Mouse (Mus musculus) midbrain, embryonic 10.5 days (tissue): Measurements from ENCODE around the gene Pde10a. TPM values are rescaled to one million over a fixed set of nuclear protein-coding genes. Genes with fewer than 3 reads are reported as not detected.

ENCODE experiments used
- DNase-seq: peaks from one replicate; pipeline ENCODE4 v3.0.0-alpha.2; 2017; ENCODE audit warnings: low spot score
- H3K27ac ChIP-seq: fragments of 300-500 bp; sonication (generic); replicated peaks from 2 replicates; pipeline ENCODE4 v1.5.1; 2016; ENCODE audit warnings: mild to moderate bottlenecking
- H3K27me3 ChIP-seq: fragments of 300-500 bp; sonication (generic); 2 replicates; pipeline ENCODE4 v1.6.1; 2016; ENCODE audit warnings: low read depth, mild to moderate bottlenecking; ENCODE audit not compliant: poor library complexity, severe bottlenecking
- H3K36me3 ChIP-seq: fragments of 300-500 bp; sonication (generic); 2 replicates; pipeline ENCODE4 v1.6.1; 2016; ENCODE audit warnings: mild to moderate bottlenecking, moderate library complexity
- H3K4me1 ChIP-seq: fragments of 300-500 bp; sonication (generic); 2 replicates; pipeline ENCODE4 v1.6.1; 2016
- H3K4me3 ChIP-seq: fragments of 300-500 bp; sonication (generic); 2 replicates; pipeline ENCODE4 v1.5.1; 2016; ENCODE audit warnings: mild to moderate bottlenecking, moderate library complexity
- H3K9me3 ChIP-seq: fragments of 300-500 bp; sonication (generic); replicated peaks from 2 replicates; pipeline ENCODE4 v1.6.1; 2016; ENCODE audit warnings: mild to moderate bottlenecking
- WGBS: fragments of 180-500 bp; shearing (Covaris S2); methylation state at CpG from one replicate; pipeline ENCODE4 v1.1.7; 2016; 5-methylcytosine and 5-hydroxymethylcytosine counted together
- polyA plus RNA-seq: library from polyadenylated mRNA; unstranded; fragments of >200 nt; fragmentation: Nextera tagmentation; extraction: Ambion mirVana; gene quantifications from 2 replicates; pipeline ENCODE4 v1.2.1, GENCODE M21; 2016

The Pde10a gene
- polyA plus RNA-seq, 1 experiment from 2014 or later: 5.3 TPM

DNA sequence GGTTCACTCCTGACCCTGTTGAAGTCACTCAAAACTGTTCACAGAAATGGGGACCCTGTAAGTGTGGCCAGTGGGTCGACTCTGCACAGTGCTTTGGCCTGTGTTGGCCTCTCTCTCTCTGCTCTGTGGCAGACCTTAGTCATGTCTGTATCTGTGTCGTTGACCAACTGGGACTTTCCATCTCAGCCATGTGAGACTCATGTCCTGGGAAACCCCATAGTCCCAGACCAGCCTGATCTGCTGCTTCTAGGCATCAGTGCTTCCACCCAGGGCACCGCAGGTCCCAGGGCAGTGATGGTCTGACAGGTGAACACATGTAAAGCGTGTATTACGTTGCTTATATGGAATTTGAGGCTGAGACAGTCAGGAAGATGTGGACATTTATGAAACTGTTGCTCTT lies 311.1 kb downstream of the Pde10a start:
- H3K9me3 ChIP-seq: no peaks in the 10 kb centered on the region
- peaks cover 18% of the 10 kb centered on the region for H3K4me1 ChIP-seq
- WGBS: 93% methylated on average over 5 of the region's 5 CpGs
- DNase-seq: no peak
- no peaks in the 10 kb centered on the region for H3K27me3 ChIP-seq
- H3K4me3 ChIP-seq: no peak overlapping the region
- no peaks in the 10 kb centered on the region for H3K36me3 ChIP-seq
- no peak overlapping the region for H3K27ac ChIP-seq

DNA sequence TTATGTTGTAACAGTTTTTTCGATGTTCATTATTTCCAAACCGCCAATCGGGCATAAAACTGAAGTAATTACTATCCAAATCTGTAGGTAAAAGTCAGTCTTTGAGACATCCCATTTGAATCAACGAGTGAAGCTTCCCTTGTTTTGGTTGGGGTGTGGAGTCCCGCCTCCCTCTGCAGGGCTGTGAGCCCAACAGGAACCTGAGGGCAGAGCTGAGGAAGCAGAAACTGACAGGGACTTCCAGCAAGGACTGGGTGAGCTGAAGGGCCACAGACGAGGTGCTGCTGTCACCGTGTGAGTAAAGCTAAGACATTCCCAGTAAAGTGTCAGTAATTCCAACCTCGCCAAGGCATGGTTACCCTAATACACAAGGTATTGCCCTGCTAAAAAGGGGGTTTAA lies 313.1 kb downstream of the Pde10a start:
- Histone ChIP-seq H3K9me3 (no peaks in the 10 kb centered on the region), H3K4me3 (no peak overlapping the region), H3K27ac (no peak overlapping the region), H3K4me1 (peaks cover 28% of the 10 kb centered on the region), H3K27me3 (no peaks in the 10 kb centered on the region; the same call in 1 of the 2 replicates), H3K36me3 (no peaks in the 10 kb centered on the region)
- 50% methylated on average over 8 of the region's 8 CpGs for WGBS
- no peak for DNase-seq

DNA sequence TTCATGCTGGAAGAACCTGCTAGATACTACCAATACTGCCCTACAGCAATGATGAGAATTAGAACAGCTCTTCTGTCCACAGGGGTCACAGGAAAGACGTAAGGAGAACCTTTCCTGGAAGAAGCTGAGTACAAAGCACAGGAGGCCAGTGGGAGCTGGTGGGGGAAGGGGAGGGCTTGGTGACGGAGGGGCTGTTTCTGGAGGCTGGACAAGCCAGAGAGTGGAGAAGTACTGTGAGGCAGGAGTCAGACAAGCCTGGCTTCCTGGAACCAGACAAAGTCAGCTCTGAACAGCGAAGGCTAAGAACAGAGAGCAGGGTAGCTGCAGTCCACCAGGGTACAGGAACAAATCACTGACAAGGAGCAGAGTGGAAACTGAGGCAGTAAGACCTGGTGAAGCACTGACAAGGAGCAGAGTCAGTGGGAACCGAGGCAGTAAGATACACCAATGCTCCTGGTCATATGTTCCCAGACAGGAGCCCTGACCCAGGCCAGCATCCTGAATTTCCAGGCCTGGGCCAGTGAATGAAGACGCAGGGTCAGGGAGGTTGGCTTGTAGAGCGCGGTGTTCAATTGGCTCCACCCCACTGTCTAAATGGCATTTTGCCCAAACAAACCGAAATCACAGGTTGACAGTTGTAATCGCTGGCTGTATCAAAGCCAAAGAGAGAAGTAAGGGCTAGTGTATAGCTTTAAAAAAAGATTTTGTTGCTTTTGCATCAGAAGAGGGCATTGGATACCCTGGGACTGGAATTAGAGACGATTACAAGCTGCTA lies 314.3 kb downstream of the Pde10a start:
- Histone ChIP-seq H3K9me3 (no peaks in the 10 kb centered on the region), H3K4me3 (no peak overlapping the region), H3K4me1 (peaks cover 28% of the 10 kb centered on the region), H3K36me3 (no peaks in the 10 kb centered on the region), H3K27ac (0 out of 2 replicates have a peak overlapping the region, but pooled peaks have one; percentile 4), H3K27me3 (no peaks in the 10 kb centered on the region; the same call in 1 of the 2 replicates)
- no peak for DNase-seq
- 79% methylated on average over 10 of the region's 10 CpGs for WGBS

DNA sequence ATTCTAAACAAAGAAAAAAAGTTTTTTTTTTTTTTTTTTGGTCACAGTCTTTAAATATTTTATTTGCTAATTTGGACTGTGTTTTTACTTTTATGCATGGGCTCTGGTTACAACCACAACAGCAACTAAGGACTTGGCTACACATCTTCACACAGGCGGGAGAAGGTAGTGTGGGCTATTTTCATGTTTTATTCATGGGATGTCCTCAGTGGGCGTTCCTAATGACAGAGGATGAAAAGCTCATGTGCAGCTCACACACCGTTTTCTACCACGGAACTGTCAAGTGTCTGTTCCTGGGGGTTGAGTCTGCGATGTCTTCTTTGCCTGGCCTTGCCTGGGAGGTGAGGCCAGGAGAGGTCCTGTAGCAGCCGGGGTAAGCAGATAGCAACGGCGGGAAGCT lies 315.9 kb downstream of the Pde10a start:
- Histone ChIP-seq H3K36me3 (no peaks in the 10 kb centered on the region), H3K27ac (no peak overlapping the region), H3K9me3 (no peaks in the 10 kb centered on the region), H3K27me3 (no peaks in the 10 kb centered on the region; the same call in 1 of the 2 replicates), H3K4me3 (no peak overlapping the region), H3K4me1 (peaks cover 28% of the 10 kb centered on the region)
- DNase-seq: no peak
- whole genome bisulfite sequencing: 51% methylated on average over 8 of the region's 8 CpGs

DNA sequence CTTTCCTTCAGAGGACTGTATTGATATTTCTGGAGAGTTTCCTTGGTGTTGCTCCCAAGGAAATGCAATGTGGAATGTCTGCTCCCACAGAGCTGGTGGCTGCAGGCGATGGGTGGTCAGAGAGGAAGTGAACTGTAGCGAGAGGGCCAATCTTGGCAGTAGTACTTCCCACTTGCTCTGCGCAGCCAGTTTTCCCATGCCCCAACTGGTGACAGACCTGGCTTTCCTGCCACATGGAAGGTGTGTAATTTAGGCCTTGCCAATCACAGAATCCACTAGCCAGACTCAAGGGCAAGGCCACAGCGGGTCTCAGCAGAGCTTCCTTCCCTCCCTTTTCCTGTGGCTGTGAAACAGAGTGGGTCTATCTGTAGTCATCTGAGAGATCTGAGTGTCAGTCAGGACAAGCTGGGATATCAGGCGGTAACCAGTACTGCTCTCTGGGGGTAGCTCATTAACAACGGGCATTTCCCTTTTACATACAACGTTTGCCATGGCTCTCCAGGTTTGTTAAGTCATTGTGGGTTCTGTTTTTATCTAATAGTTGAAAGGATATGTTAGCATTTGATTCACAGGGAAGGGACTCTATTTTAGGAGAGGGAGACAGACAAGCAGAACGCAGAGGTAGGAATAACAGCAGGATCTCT lies 316.8 kb downstream of the Pde10a start:
- H3K4me1 ChIP-seq: peaks cover 28% of the 10 kb centered on the region
- H3K27me3 ChIP-seq: no peaks in the 10 kb centered on the region; the same call in 1 of the 2 replicates
- no peaks in the 10 kb centered on the region for H3K36me3 ChIP-seq
- 82% methylated on average over 8 of the region's 8 CpGs for WGBS
- DNase-seq: no peak
- no peak overlapping the region for H3K4me3 ChIP-seq
- 0 out of 2 replicates have a peak overlapping the region, but pooled peaks have one; percentile 9 for H3K27ac ChIP-seq
- H3K9me3 ChIP-seq: no peaks in the 10 kb centered on the region

DNA sequence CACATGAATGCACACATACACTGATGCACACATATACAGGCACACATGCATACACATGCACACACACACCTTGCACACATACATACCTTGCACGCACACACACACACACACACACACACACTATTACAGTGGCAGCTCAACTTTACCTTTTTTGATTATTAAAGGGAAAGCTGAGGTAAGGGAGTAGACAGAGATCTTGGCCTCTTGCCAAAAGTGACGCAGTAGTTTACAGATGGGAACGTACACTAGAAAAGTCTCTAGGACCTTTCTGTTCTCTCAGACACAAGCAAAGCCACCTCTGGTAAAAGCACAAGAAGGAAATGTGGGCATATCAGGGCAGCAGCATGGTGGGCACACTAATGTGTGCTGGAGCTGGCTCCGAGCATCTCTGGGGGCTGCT lies 317.5 kb downstream of the Pde10a start:
- WGBS: 89% methylated on average over 4 of the region's 4 CpGs
- Histone ChIP-seq H3K4me1 (peaks cover 27% of the 10 kb centered on the region), H3K27me3 (no peaks in the 10 kb centered on the region; the same call in 1 of the 2 replicates), H3K9me3 (no peaks in the 10 kb centered on the region), H3K4me3 (no peak overlapping the region), H3K36me3 (no peaks in the 10 kb centered on the region), H3K27ac (no peak overlapping the region)
- no peak for DNase-seq

DNA sequence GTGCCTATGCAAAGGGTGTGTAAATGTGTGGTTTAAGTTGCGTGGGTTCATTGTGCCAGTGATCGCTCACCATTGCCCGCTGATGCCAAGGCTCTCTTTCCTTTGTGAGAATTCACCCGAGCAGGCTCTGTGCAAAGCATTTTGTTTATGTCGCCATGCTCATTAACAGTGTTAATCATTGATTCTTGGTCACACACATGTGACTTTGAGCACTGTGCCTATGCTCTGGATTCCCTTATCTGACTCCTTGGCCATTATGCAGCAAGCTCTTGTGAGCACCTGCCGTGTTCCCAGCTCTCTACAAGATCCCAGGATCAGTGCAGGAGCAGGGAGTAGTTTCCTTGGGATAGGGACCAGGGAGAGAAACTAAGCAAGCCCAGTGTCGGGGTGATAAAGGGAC lies 318.8 kb downstream of the Pde10a start:
- H3K27ac ChIP-seq: no peak overlapping the region
- DNase-seq: no peak
- H3K36me3 ChIP-seq: no peaks in the 10 kb centered on the region
- 89% methylated on average over 7 of the region's 7 CpGs for WGBS
- H3K4me3 ChIP-seq: no peak overlapping the region
- no peaks in the 10 kb centered on the region for H3K9me3 ChIP-seq
- H3K27me3 ChIP-seq: no peaks in the 10 kb centered on the region; the same call in 1 of the 2 replicates
- H3K4me1 ChIP-seq: peaks cover 20% of the 10 kb centered on the region

DNA sequence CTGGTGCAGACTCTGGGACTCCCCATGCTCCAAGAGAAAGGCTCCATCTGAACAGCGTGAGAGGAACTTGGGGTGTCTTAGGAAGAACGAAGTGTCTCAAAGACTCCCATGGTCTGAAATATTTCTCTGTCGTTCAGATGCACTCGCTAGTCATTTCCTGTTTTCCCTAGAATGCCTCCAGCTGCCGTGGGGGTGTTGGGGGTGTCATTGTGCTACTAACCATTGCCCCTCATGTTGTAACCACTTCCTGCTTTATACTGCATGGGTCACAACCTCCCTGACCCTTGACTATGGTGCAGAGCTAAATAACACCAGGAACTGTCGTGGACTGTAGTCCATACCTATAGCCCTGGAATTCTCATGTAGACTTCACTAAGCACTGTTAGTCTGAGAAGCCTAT lies 321.3 kb downstream of the Pde10a start:
- Histone ChIP-seq H3K27me3 (no peaks in the 10 kb centered on the region; the same call in 1 of the 2 replicates), H3K9me3 (no peaks in the 10 kb centered on the region), H3K4me3 (no peak overlapping the region), H3K4me1 (peaks cover 8% of the 10 kb centered on the region), H3K36me3 (no peaks in the 10 kb centered on the region), H3K27ac (no peak overlapping the region)
- DNase-seq: no peak
- 82% methylated on average over 6 of the region's 6 CpGs for WGBS

DNA sequence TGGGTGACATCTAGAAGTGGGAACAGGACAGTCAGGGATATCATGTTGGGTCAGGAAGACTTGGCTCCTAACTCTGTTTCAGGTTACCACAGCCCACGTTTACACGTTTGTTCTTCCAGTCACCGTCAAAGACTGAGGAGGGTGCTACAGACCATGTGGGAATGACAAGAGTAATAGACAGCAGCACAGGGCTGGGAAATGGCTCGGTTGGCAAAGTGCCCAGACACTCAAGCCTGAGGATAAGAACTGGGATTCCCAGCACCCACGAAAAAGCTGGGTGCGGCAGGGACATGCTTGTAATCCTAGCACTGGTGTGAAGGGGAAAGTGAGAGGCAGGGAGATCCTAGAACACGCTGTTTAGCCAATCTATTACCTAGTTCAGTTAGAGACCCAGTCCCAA lies 322.4 kb downstream of the Pde10a start:
- no peaks in the 10 kb centered on the region for H3K9me3 ChIP-seq
- no peak overlapping the region for H3K4me3 ChIP-seq
- WGBS: 86% methylated on average over 7 of the region's 7 CpGs
- DNase-seq: no peak
- no peaks in the 10 kb centered on the region for H3K36me3 ChIP-seq
- H3K27ac ChIP-seq: no peak overlapping the region
- H3K27me3 ChIP-seq: no peaks in the 10 kb centered on the region; the same call in 1 of the 2 replicates
- no peaks in the 10 kb centered on the region for H3K4me1 ChIP-seq

DNA sequence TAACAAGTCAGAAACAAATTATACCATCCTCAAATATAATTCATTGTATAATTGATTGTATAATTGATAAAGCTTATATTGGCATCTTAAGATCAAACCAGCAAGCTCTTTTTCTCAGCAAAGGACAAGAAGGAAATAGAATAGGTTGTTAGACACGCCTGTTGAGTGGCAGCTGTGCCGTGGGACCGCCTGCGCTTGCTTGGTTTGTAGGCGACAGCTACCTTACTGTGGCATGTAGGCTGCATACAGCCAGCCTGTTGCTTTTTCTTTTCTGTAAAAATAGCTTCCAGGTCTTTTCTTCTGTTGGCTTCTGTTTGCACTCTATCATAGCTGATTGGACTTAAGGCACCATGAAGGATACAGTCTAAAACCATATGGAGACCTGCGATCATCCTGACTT lies 326.7 kb downstream of the Pde10a start:
- no peak overlapping the region for H3K4me3 ChIP-seq
- H3K9me3 ChIP-seq: no peaks in the 10 kb centered on the region
- 97% methylated on average over 6 of the region's 6 CpGs for whole genome bisulfite sequencing
- peaks cover 16% of the 10 kb centered on the region for H3K4me1 ChIP-seq
- DNase-seq: no peak
- no peak overlapping the region for H3K27ac ChIP-seq
- H3K36me3 ChIP-seq: no peaks in the 10 kb centered on the region
- H3K27me3 ChIP-seq: peaks cover 16% of the 10 kb centered on the region; the same call in 1 of the 2 replicates

DNA sequence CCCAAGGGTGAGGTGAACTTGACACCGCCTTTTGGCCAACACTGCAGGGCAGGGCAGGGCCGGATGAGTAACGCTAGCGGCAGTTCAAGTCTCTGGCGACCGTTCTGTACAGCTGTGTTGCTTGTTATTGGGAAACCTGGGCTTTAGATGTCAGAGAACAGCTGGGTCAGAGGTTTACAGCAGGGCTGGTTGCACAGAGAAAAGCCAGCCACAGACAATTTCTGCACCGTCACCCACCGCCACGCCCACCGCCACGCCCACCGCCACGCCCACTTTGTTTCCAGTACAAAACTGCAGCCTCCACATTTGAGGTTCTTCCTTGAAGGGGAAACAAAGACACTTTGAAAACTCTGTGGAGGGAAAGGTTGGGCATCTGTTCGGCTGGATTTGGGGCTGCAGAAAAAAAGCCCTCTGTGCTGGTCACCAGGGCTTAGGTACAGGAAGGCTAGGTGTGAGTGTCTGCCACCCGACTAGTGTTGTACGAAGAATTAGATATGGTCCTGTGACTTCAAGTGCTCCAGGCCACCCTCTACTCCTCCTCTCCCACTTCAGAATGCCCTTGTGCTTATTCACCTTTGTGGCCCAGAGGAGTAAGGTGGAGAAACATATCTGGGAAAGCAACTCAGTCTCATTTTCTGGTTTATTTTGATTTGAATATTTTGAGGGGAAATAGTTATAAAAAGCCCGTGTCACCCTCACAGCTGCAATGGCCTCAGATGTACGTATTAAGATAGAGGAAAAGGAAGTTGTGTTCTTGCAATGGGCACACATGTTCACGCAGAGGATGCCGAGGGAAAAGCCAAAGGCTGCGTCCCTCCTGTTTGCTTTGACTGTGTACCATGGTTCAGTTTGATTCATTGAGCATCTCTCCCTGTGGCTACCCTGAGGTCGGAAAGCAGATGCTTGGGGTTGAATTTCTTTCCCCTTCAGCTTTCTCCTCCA lies 331.5 kb downstream of the Pde10a start:
- DNase-seq: peak; percentile 79
- H3K27ac ChIP-seq: 0 out of 2 replicates have a peak overlapping the region, but pooled peaks have one; percentile 23
- 41% methylated on average over 22 of the region's 22 CpGs for whole genome bisulfite sequencing

DNA sequence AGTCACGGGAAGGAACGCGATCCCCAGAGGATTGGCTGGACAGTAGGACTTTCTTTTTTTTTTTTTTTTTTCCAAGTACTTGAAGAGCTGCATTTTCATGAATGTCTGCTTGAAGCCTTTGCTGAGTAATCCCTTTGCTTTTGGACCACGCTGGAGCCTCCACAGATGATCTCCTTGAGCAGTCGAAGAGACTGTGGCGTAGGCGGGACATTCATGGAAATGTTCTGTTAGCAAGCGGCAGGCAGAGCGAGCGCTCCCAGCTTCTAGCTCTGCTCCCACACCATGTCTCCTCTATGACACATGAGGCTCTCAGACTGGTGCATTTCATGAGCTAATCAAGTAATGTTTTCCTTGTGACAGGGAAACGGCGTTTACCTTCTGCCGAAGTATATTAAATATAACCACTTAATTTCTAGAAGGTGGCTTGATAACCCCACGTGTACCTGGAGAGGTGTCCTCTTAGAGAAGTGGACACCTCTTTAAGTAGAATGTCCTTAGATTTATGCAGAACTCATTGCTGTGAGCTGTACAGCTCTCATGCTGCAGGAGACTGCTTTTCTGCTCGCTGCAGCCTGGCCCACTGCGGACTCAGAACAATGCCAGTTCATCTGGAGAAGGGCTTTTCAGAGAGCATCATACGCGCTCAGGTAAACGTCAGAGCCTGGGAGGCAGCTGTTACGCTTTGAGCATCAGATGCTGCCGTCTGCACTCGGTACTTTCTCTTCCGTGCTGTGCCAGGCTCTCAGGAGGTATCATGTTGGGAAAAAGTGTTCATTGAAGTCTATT lies 333.7 kb downstream of the Pde10a start:
- Histone ChIP-seq H3K36me3 (no peaks in the 10 kb centered on the region), H3K4me1 (peaks cover 18% of the 10 kb centered on the region), H3K4me3 (no peak overlapping the region), H3K9me3 (no peaks in the 10 kb centered on the region), H3K27ac (no peak overlapping the region), H3K27me3 (peaks cover 13% of the 10 kb centered on the region; the same call in 1 of the 2 replicates)
- DNase-seq: no peak
- 81% methylated on average over 23 of the region's 23 CpGs for WGBS

More for the DNA sequence above, 331.5 kb downstream of the Pde10a start:
- Histone ChIP-seq H3K4me3 (peak overlapping the region; percentile 44), H3K4me1 (peaks cover 18% of the 10 kb centered on the region), H3K36me3 (no peaks in the 10 kb centered on the region), H3K27me3 (peaks cover 16% of the 10 kb centered on the region; the same call in 1 of the 2 replicates), H3K9me3 (no peaks in the 10 kb centered on the region)
